Mouse (Mus musculus) R1 (cell line): ENCODE data around the gene Slc19a3.
A peak's percentile ranks its signal among the peaks of the same experiment; 100 is the strongest.

Experiments
- DNase-seq: peaks from one replicate; pipeline ENCODE4 v3.0.0-alpha.2; 2018; ENCODE audit warnings: low read depth, low spot score

Slc19a3 gene

DNA sequence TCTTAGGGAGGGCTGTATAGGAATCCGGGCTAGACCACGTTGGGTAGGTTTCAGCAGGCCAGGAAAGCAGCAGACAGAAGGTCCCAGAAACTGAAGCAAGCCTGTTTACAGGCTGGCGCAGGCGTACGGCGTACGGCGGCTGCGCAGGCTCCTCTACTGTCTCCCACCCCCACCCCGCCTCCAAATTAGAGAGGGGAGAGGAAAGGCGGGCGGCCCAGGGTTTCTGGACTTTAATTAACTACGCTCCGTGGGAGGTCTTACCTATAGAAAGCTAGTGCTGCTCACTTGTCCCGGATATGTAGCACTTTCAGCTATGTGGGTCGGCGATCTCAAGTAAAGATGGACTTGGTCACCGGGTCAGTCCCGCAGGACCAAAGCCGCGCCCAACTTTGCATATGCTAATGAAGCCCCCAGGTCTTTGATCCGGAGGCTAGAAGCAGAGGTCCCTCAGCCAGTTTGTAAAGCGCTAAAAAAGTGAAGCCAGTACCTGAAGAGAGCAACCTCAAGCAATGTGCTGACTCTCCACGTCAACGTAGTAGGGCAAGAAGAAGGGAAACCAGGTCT, at the start of gene Slc19a3:
Slc19a3 (minus strand) TSS at position 340 of the 564 bp plus-strand sequence.
- peak; percentile 59 for DNase-seq

DNA sequence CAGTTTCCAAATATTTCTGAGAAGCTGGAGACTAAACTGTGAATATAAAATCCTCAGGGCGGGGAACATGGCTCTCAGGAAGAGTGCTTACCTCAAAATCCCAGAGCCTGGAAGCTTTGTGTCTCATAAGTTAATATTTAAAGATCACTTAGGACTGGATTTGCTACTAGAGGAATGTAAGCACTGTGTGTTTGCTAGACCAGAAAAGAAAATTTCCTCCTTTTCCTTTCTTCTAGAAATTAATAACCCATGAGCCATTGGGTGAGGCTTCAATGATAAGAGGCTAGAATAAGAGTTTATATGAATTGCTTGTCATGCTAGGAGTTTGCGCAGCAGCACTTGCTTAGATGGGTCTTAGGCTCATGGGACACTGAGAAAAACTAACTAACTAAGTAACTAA, 46.5 kb upstream of the Slc19a3 start:
- DNase-seq = no peak

DNA sequence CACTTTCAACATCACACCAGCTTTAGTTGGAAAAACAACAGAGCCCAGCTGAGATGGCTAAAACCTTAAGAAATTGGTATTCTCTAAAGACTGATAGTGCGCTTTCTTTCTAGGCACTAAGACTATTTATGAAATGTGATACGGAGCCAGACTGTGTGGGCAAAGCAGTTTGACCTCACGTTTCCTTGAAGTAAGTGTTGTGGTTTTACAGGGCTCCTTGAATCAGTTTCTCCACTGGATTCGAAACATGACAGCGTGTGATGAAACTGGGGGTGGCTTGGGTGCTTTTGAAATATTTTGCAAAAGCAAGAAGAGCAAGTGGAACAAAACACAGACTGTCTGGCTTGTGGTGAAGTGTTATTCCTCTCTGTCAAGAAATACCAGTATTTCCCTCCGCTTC, 38.8 kb upstream of the Slc19a3 start:
- no peak for DNase-seq

DNA sequence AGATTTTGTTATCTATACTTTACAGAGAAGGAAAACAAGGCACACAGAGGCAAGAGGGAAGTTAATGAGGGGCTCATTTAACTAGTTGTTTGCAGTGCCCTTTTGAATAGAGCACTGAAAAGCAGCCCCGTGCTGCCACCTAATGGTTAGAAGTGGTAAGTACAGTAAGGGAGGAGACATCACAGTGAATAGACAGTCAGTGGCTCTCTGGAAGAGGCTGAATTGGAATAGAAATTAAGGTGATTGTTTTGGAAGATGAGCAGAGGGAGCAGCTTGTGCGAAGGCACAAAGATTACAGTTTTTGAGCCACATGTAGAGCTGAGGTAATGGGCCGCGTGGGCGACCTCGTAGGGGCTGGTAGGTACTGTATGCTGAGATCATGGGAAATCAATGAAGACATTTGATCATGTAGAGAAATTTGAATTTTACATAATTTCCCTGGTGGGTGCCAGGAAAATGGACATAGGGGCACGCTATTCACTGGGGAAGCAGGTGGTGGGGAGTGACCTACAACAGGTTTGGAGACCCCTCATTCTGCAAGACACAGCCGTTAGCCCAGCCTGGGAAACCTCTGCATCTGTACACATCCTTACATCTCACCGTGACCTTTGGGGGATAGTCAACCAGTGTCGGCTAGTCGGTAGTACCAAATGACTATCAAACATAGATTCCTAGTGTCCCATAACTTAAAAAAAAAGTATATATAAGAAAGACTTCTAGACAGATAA, 38.1 kb upstream of the Slc19a3 start:
- DNase-seq = peak; percentile 66

DNA sequence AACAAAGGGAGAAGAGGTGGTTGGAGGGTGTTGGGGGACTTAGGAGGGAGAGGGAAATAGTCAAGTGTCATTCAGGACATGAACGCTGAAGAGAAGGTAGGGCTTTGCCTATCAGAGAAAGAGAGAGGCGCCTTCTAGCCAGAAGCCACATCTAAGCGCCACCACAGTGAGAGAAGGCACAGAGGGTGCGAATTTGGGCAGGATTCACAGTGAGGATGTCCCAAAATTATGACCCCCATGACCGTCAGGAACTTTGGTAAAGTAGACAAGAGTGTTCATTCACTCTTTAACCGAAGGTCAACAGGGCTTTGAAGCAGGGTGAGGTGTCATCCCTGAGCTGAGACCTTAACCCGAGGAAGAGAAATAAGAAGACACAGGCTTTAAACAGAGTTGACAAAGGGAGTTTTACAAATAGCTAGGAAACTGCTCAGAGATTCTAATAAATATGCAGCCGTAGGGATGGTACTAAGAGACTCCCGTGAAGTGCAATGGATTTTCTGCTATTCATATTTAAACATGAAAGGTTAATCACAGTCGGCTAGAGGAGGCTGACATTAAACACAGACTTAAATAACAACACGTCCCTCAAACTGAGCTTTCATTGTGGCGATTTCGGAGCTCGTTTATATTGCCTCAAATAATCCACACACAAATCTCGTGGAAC, 37.4 kb upstream of the Slc19a3 start:
- DNase-seq = no peak

DNA sequence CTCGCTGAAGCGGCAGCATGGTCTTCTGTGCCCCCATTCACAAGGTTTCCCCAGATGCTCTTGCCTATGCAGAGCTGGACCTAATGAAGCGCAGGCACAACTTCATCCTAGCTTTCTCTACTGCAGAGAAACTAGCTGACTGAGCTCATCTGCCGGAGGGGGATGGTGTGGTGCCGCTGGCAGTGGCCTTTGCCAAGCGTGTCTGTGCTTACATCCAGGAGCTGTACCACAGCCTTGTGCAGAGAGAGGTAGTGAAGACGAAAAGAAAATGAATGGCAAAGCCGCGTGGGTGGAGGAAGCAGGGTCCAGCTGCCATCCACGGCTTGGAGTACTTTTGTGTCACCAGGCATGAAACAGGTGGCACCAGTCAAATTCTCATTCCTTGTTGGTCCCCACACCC, 29.0 kb upstream of the Slc19a3 start:
- DNase-seq = no peak

DNA sequence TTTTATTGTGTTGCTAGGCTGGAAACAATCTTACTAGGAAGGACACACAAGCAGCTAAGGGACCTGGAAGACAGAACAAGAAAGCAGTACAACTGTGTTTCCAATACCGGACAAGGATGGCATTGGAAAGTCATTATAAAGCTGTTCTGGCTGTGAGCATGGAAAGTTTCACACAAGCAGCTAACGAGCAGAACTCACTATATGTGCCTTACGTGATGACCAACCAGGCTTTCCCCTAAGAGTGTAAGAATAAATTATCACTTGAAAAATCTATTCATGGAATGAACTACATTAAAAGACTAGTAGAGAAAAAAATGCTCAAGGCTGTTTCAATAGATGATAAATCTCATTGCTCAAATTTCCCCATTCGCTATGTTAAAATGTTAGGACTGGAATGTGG, 28.3 kb upstream of the Slc19a3 start:
- DNase-seq = no peak

DNA sequence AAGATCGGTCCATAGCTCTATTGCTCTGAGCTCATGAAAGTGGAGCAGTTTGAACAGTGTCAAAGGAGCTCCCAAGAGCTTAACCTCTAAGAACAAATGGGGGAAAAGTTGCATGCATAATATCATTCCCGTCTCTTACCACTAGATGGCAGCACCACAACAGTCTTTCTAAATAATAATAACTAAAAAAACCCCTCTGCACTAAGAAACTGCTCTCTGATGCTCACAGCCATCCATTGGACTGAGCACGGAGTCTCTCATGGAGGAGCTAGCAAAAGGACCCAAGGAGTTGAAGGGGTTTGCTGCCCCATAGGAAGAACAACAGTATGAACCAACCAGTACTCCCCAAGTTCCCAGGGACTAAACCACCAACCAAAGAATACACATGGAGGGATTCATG, 26.6 kb upstream of the Slc19a3 start:
- DNase-seq = peak; percentile 58

DNA sequence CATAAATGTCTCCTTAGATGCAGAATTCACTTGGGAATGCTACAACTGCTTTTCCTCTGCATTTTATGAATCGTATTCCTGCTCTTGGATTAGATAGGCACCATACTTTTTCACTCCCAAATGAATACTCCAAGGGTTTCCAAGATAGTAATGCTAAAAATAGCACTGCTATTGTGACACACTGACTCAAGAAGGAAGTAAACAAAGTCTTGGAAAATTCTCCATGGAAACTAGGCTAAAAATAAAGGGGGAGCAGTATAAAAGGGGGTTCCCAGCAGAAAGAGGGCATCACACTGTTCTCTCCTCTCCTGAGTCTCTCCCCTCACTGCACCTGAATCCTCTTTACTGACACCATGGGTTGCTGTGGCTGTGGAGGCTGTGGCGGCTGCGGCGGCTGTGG, 22.4 kb upstream of the Slc19a3 start, which contains the start of gene Krtap28-13:
Krtap28-13 (plus strand) TSS at position 288 of the 400 bp plus-strand sequence.
- no peak for DNase-seq

DNA sequence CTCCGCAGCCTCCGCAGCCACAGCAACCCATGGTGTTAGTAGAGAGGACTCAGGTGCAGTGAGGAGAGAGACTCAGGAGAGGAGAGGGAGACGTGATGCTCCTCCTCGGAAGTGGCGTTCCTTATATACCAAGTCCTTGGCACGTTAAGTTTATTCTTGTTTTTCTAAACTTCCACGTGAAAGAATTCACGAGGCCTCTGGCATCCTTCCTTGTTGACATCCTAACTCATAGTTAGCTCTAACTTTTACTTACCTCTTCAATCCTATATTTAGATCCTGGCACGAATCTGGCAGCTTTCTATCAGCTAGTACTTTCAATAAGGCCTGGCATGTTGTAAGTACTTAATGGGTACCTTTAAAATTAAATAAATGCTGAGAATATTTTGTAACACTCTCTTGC, 21.0 kb upstream of the Slc19a3 start, which contains the start of gene A030005K14Rik:
A030005K14Rik (minus strand) TSS at position 101 of the 400 bp plus-strand sequence.
- DNase-seq = no peak

DNA sequence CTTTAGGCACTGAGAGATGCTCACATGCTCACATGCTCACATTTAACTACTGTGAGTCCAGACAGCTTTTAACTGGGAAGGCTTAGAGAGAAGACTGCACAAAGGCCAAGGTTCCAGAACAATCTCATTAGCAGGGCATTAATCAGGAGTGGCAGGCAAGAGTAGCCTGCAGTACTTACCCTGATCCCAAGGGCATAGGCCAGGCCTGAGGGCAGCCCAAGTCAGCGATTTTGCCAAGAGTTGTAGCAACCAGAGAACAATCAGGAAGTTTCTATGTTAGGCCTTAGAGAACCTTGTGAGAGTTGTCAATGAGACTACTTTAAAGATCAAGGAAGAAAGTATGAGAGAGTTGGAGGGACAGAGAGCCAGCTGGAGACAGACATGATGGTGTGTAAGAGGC, 20.2 kb upstream of the Slc19a3 start:
- DNase-seq = no peak

DNA sequence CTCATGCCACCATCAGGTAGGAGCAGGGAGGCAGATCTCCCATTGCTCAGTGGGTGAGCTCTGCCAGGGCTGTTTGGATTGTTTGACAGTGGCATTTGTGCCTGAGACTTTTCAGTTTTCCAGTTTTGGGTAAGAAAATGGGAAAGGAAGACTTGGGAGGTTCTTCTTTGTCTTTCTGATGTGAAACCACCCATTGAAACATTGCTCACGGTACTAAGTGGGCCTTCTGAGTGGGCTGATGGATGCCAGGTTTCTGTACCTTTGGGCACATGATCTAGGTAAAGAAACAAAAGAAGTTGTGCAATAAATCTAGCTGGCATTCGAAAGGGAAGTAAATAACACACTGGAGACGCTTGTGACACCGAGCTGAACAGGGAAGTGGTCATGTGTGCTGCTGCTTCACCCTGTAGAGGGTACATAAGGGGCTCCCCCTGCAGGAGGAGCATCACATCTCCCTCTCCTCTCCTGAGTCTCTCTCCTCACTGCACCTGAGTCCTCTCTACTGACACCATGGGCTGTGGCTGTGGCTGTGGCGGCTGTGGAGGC, 6.7 kb upstream of the Slc19a3 start, which contains the start of gene Gm47969:
Gm47969 (plus strand) TSS at position 51 of the 546 bp plus-strand sequence.
- DNase-seq = no peak

DNA sequence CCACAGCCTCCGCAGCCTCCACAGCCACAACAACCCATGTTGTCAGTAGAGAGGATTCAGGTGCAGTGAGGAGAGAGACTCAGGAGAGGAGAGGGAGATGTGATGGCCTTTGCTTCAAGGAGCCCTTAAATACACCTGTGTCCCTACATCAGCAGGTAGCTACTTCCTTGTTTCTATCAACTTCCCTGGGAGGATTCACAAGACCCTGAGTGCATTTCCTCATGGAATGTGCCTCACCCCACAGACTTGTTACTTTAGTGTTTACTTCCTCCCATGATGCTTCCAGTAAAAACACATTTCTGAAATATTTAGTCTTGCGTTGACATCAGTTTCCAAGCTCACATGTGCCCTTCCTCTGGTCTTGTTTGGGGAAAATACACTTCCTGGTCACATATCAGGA, 4.1 kb upstream of the Slc19a3 start, which contains the start of gene Krtap28-10:
Krtap28-10 (minus strand) TSS at position 101 of the 400 bp plus-strand sequence.
- no peak for DNase-seq

DNA sequence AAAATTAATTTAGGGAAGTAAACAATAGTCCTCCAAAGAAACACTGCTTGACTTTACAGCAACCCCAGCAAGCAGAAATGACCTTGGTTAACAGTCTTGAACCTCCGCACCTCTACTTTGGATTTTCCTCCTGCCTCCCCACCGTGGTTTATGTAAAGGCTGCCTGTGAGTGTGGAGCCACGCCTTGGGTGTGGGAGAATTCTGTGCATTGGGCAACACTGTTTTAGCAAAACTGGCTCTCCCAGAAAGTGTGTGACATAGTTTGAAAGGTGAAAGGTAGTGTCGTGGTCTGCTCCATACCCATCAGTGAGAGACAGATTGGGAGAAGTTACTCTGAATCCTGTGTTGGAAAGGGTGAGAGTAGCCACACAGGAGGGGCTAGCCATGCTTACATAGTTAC, 832 bp upstream of the Slc19a3 start:
- DNase-seq = peak; percentile 27

DNA sequence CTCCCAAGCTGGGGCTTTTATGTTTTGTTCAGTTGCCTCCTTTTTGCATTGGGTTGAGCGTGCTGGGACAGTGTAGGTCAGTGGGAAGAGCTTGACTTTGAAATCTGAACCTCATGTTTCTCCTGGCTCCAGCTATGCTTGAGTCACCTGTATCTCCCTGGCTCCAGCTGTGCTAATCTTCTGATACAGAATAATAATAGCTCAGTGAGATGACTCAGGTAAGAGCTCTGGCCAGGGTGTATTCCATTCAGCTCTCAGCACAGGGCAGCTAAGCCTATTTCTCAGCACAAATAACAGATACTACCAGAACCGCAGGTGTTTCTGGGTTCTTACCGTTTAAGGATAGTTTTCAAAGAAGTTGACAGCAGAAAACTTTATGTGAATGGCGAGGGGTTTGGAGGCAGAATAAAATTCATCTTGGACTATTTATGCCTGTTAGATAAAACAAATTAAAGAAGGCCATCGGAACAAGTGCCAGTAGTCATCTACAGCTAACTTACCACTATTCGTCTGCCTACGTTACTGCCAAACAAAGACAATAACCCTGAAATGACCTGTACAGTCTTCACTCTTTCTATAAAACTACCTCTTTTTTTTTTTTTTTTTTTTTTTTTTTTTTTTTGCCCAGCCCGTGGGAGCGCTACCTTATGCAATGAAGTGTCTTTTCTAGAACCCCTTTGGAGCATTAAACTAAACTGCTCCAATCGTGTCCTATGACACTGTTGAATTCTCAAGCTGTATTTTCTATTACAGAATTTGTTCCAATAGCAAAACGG, 1.2 kb downstream of the Slc19a3 start:
- DNase-seq = no peak

DNA sequence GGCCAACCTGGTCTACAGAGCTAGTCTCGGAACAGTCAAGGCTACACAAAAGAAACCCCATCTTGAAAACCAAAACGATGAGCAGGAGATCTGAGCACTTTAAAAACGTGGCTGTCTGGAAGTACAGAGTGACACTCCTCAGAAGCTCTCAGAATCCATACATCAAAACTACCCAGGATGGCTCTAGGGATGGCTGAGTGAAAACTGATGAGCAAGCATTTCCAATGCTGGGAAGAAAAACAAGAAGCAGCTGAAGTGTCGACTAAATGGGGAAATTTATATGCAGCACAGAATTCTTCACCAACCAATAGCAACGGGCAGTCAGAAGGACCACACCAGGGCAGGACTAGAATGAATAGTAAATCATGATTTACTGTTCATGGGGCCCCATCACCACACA, 3.7 kb downstream of the Slc19a3 start:
- DNase-seq = no peak

DNA sequence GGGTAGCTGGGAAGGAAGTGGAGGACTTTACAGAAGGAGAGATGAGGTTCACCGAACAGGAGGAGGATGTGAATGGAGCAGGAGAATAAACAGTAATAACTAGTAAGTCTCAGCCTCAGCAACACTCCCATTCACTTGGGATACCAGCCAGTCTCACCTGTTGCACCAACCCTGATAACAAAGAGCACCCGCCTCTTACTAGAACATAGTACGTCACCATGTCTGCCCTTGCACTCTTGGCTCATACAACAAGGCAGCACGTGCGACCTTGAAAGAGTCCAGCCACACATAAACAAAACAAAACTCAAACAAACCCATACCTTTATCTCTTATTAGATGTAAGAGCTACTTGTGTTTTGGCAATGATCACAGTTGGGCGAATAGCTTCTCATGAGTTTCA, 5.7 kb downstream of the Slc19a3 start:
- no peak for DNase-seq

DNA sequence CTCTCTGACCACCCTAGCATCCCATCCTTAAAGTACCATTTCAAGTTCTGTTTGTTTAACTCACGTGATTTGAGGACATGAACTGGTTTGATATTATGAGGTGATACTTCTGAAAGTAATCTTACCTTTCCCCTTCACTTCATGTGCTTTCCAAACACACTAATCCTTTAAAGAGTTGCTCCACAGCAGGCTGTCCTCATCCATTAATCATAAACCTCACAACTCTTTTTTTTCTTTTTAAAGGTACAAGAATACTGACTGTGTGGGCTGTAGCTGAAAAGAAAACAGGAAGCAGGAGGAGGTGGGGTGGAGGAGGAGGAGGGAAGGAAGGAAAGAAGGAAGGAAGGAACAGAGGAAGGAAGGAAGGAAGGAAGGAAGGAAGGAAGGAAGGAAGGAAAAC, 6.3 kb downstream of the Slc19a3 start:
- DNase-seq = no peak

DNA sequence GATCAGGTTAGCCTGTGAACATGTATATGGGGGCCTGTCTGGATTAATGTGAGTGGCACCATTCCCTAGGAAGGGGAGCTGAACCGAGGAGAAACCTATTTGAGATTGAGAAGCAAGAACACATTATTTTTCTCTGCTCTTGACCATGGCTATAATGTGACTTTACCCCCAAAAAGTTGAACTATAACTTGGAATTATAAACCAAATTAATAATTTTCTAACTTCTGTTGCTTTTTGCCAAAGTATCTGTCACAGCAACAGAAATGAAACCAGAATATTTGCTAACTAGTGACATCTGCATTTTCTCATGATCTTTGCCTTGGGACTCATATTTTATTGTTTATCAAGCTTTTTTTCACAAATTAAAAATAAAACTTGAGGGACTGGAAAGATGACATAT, 21.7 kb downstream of the Slc19a3 start:
- DNase-seq = no peak

DNA sequence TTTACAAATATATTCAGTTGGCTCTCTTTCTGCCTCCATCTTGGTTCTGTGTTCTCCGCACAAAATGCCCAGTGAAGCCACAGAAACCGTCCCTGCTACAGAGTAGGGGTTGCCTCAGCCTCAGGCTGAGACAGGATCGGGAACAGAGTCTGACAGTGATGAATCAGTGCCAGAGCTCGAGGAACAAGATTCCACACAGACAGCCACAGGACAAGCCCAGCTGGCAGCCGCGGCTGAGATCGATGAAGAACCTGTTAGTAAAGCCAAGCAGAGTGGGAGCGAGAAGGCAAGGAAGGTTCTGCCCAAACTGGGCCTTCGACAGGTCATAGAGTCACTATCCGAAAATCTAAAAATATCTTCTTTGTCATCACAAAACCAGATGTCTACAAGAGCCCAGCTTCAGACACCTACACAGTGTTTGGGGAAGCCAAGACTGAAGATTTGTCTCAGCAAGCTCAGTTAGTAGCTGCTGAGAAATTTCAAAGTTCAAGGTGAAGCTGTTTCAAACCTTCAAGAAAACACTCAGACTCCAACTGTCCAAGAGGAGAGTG, 22.8 kb downstream of the Slc19a3 start:
- no peak for DNase-seq

DNA sequence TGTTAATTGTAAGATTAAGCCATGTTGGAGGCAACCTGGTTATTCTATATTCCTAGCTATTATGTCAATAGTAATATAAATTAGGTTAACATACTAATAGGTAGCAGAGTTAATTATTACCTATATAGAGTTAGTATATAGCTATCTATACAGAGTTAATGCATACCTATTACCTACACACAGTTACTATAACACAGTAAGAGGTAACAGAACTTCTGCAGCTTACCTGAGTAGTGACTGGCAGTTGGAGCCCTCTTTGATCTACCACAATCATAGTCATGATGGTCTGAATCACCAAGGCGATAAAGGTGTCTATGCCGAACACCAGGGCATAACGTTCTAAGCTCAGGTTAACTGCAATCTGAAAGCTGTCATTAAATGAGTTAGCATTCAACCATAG, 23.8 kb downstream of the Slc19a3 start:
- no peak for DNase-seq
